Mouse (Mus musculus) fat pad, adult 2 months (tissue): ENCODE measurements at regions not wholly inside any gene's neighbourhood (a gene's known extent, or its start where the extent isn't known, plus 50 kb on each side); places are given as distances from the start of the nearest gene placed in this dataset.

Experiments
- DNase-seq: peaks from one replicate; pipeline ENCODE4 v3.0.0-alpha.2; 2011; ENCODE audit warnings: low read depth, low spot score; ENCODE audit errors: extremely low read depth

- no peak for DNase-seq
Observed at GRCm38 (mm10) chr13:71158300-71158860, 316.8 kb upstream of the Adamts16 start.

GRCm38 (mm10) chr13:71157656-71158299 is 316.2 kb upstream of the Adamts16 start:
- DNase-seq = no peak

GRCm38 (mm10) chr13:71150092-71150491 is 308.5 kb upstream of the Adamts16 start:
- DNase-seq = no peak

GRCm38 (mm10) chr13:71149303-71149696 is 307.7 kb upstream of the Adamts16 start:
- DNase-seq = no peak

GRCm38 (mm10) chr13:71148491-71149302 is 307.1 kb upstream of the Adamts16 start:
- DNase-seq = no peak

- no peak for DNase-seq
Observed at GRCm38 (mm10) chr13:71146859-71147443, 305.3 kb upstream of the Adamts16 start.

GRCm38 (mm10) chr13:71138745-71139312 is 297.2 kb upstream of the Adamts16 start:
- DNase-seq = no peak

- DNase-seq = no peak
Observed at GRCm38 (mm10) chr13:71135940-71136632, 294.5 kb upstream of the Adamts16 start.

- DNase-seq = no peak
Observed at GRCm38 (mm10) chr13:71121484-71121883, 279.9 kb upstream of the Adamts16 start.

GRCm38 (mm10) chr13:71108175-71108574 is 266.6 kb upstream of the Adamts16 start:
- no peak for DNase-seq

- DNase-seq = no peak
Observed at GRCm38 (mm10) chr13:71105229-71105838, 263.7 kb upstream of the Adamts16 start.

- no peak for DNase-seq
Observed at GRCm38 (mm10) chr13:71104419-71105228, 263.0 kb upstream of the Adamts16 start.

GRCm38 (mm10) chr13:71084301-71084700 is 242.7 kb upstream of the Adamts16 start:
- no peak for DNase-seq

- no peak for DNase-seq
Observed at GRCm38 (mm10) chr13:71075916-71076315, 234.3 kb upstream of the Adamts16 start.

GRCm38 (mm10) chr13:71074012-71074411 is 232.4 kb upstream of the Adamts16 start:
- no peak for DNase-seq

- DNase-seq = no peak
Observed at GRCm38 (mm10) chr13:71068757-71069201, 227.2 kb upstream of the Adamts16 start.

GRCm38 (mm10) chr13:71068011-71068410 is 226.4 kb upstream of the Adamts16 start:
- DNase-seq = no peak

- DNase-seq = no peak
Observed at GRCm38 (mm10) chr13:71065568-71065967, 224.0 kb upstream of the Adamts16 start.

- DNase-seq = no peak
Observed at GRCm38 (mm10) chr13:71064590-71065307, 223.1 kb upstream of the Adamts16 start.
